Mouse (Mus musculus) skeletal muscle tissue, postnatal 0 days (tissue): Measurements from ENCODE around the gene Ndc1. TPM values are rescaled to one million over a fixed set of nuclear protein-coding genes. Genes with fewer than 3 reads are reported as not detected.

ENCODE experiments used
- microRNA-seq, 2 experiments: library from miRNA; unstranded; fragments of <30 nt; microRNA quantifications; one replicate each; pipeline ENCODE4; 2016
- polyA plus RNA-seq: library from polyadenylated mRNA; unstranded; fragments of >200 nt; fragmentation: Nextera tagmentation; extraction: Ambion mirVana; gene quantifications from 2 replicates; pipeline ENCODE4 v1.2.1, GENCODE M21; 2015

Gene Ndc1
- 6.6 and 7.4 TPM in 2 replicates for polyA plus RNA-seq

GRCm38 (mm10) chr4:107367567-107368314 is at the start of gene Ndc1:
Ndc1 (plus strand) TSS chr4:107367784.

GRCm38 (mm10) chr4:107434356-107435237 is 67.0 kb downstream of the Ndc1 start, which contains the start of gene Glis1:
Glis1 (plus strand) TSS chr4:107434591.

Small RNA genes lying within 50 kb of the gene (microRNA-seq; reads per million reads assigned to microRNA genes)
- gene Gm24804, result 0 to 0.10 reads per million in 2 experiments

Other genes with a start within 250 kb of the Ndc1 start
- 304 and 323 TPM in 2 replicates for gene Tmem59, start 189.4 kb upstream of the Ndc1 start, polyA plus RNA-seq
- 15.1 and 19.8 TPM in 2 replicates for gene Tceanc2, start 188.7 kb upstream of the Ndc1 start, polyA plus RNA-seq
- not detected in 2 replicates for gene Ldlrad1, start 158.6 kb upstream of the Ndc1 start, polyA plus RNA-seq
- 15.8 and 19.4 TPM in 2 replicates for gene Lrrc42, start 114.3 kb upstream of the Ndc1 start, polyA plus RNA-seq
- 47.6 and 49.7 TPM in 2 replicates for gene Hspb11, start 114.2 kb upstream of the Ndc1 start, polyA plus RNA-seq
- gene Dio1, start 60.6 kb upstream of the Ndc1 start, polyA plus RNA-seq, result not detected in 2 replicates
- 26.2 and 28.9 TPM in 2 replicates for gene Yipf1, start 53.4 kb upstream of the Ndc1 start, polyA plus RNA-seq
- 5.2 TPM in 2 replicates for gene Glis1, start 66.8 kb downstream of the Ndc1 start, polyA plus RNA-seq